Mouse (Mus musculus) liver, postnatal 0 days (tissue): ENCODE measurements around the gene Rbpj. TPM values are rescaled to one million over a fixed set of nuclear protein-coding genes. Genes with fewer than 3 reads are reported as not detected.

Experiments used
- ATAC-seq: fragments of 200-750 bp; cut with Nextera tagmentation; 2 replicates; pipeline ENCODE4 v1.8.0; 2017; ENCODE audit warnings: mild to moderate bottlenecking, moderate library complexity
- DNase-seq: peaks from one replicate; pipeline ENCODE4 v3.0.0-alpha.2; 2016
- H3K27ac ChIP-seq: fragments of 300-500 bp; sonication (generic); 2 replicates; pipeline ENCODE4 v1.5.1; 2014; ENCODE audit warnings: antibody characterized with exemption, moderate library complexity, mild to moderate bottlenecking, low read depth
- H3K27me3 ChIP-seq: fragments of 300-500 bp; sonication (generic); 2 replicates; pipeline ENCODE4 v1.6.1; 2014; ENCODE audit warnings: low read length, control low read depth, mixed read lengths; ENCODE audit not compliant: insufficient read depth
- H3K36me3 ChIP-seq: fragments of 300-500 bp; sonication (generic); replicated peaks from 2 replicates; pipeline ENCODE4 v1.6.1; 2014; ENCODE audit warnings: mild to moderate bottlenecking, control low read depth, low read length, moderate library complexity, mixed read lengths; ENCODE audit not compliant: insufficient read depth
- H3K4me1 ChIP-seq: fragments of 300-500 bp; sonication (generic); 2 replicates; pipeline ENCODE4 v1.6.1; 2014; ENCODE audit warnings: antibody characterized with exemption, mild to moderate bottlenecking, control low read depth; ENCODE audit not compliant: insufficient read depth
- H3K4me2 ChIP-seq: fragments of 300-500 bp; sonication (generic); 2 replicates; pipeline ENCODE4 v1.6.1; 2014; ENCODE audit warnings: low read depth, mild to moderate bottlenecking, low read length, moderate library complexity, mixed read lengths
- H3K4me3 ChIP-seq: fragments of 300-500 bp; sonication (generic); 2 replicates; pipeline ENCODE4 v1.5.1; 2014; ENCODE audit warnings: low read depth, low read length
- H3K9ac ChIP-seq: fragments of 300-500 bp; sonication (generic); replicated peaks from 2 replicates; pipeline ENCODE4 v1.6.1; 2014; ENCODE audit warnings: mild to moderate bottlenecking, moderate library complexity
- H3K9me3 ChIP-seq: fragments of 300-500 bp; sonication (generic); 2 replicates; pipeline ENCODE4 v1.6.1; 2016; ENCODE audit warnings: mild to moderate bottlenecking, control low read depth, low read length, mixed read lengths
- CTCF ChIP-seq: sonication (generic); IDR thresholded peaks from 2 replicates; pipeline ENCODE4 v1.5.1; 2016; ENCODE audit warnings: antibody characterized with exemption, low read depth
- EP300 ChIP-seq: IDR thresholded peaks from 2 replicates; pipeline ENCODE4 v1.6.1; 2016; ENCODE audit warnings: antibody characterized with exemption, low read depth, mild to moderate bottlenecking
- WGBS: fragments of 180-500 bp; shearing (Covaris S2); extraction: QIAGEN DNeasy Blood & Tissue Kit; methylation state at CpG from one replicate; pipeline ENCODE4 v1.1.7; 2014; ENCODE audit not compliant: insufficient replicate concordance; 5-methylcytosine and 5-hydroxymethylcytosine counted together
- polyA plus RNA-seq: library from polyadenylated mRNA; unstranded; fragments of >200 nt; fragmentation: Nextera tagmentation; extraction: Ambion mirVana; gene quantifications from 2 replicates; pipeline ENCODE4 v1.2.1, GENCODE M21; 2015

Rbpj gene
- polyA plus RNA-seq, 1 experiment from 2014 or later: 6.1 TPM

DNA sequence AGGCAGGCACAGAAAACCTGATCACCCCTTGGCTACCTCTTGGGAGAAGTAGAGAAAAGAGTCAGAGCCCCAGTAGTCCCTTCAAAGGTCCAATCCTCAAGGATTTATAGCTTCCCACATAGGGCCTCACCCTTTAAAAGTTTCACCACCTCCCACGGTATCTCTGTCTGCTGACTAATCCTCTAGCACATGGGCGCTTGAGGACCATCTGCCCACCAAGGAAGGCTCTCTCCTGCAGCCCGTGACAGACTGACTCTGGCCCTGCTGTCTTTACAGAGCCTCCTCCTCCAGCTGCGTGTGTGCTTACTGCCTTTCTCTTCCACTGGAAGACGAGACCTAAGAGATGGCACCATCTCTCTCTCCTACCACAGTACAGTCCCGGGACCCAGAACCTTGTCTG is 213.7 kb downstream of the Rbpj start:
- H3K27me3 ChIP-seq: 0 out of 2 replicates have a peak, but pooled peaks cover 6% of the 10 kb centered on the region
- WGBS: 55% methylated on average over 6 of the region's 6 CpGs
- no peaks in the 10 kb centered on the region for H3K36me3 ChIP-seq
- no peaks in the 10 kb centered on the region for H3K9me3 ChIP-seq
- no peak overlapping the region for H3K4me2 ChIP-seq
- no peak overlapping the region for H3K4me3 ChIP-seq
- DNase-seq (no peak), ATAC-seq (no peak)
- no peak overlapping the region for H3K9ac ChIP-seq
- no peak for TF ChIP-seq EP300
- no peak for TF ChIP-seq CTCF
- peaks cover 6% of the 10 kb centered on the region; the same call in 1 of the 2 replicates for H3K4me1 ChIP-seq
- H3K27ac ChIP-seq: no peak overlapping the region

DNA sequence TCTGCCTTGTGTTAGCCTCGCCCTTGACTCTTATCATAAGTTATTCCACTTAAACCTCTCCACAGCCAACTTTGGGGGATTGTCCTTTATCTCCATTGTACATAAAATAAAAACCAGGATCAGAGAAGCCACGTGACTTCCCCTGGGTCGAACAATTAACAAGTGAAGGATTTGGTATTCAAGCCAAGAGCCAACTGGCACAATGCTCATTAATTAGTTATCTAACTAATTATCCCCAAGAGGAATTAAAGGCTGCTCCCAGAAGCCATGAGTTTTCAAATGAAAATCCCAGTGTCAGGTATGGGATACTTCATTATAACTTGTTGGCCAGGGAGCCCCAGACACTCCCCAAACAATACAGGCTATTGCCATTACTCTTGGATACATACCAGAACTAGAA is 218.0 kb downstream of the Rbpj start:
- ATAC-seq (no peak), DNase-seq (no peak)
- 58% methylated on average over 3 of the region's 3 CpGs for WGBS
- Histone ChIP-seq H3K27me3 (no peaks in the 10 kb centered on the region), H3K4me2 (no peak overlapping the region), H3K9me3 (no peaks in the 10 kb centered on the region), H3K4me3 (no peak overlapping the region), H3K4me1 (no peaks in the 10 kb centered on the region), H3K27ac (no peak overlapping the region), H3K9ac (no peak overlapping the region), H3K36me3 (no peaks in the 10 kb centered on the region)
- TF ChIP-seq CTCF (no peak), EP300 (no peak)

DNA sequence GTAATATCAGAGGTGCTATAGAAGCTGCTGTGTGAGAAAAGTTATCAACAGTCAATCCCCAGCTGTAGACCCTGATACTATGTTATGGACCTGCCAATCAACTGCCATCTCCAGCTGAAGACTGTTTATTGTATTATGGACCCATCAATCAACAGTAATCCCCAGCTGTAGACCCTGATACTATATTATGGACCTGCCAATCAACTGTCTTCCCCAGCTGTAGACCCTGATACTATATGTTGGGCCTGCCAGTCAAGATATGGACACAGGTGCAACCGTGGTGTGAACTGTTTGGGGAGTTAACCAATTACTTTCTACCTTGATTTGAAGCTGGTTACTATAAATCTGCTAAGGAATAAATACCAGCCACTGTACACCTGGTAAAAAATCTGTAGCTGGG is 218.5 kb downstream of the Rbpj start:
- H3K36me3 ChIP-seq: no peaks in the 10 kb centered on the region
- ATAC-seq (no peak), DNase-seq (no peak)
- H3K4me2 ChIP-seq: no peak overlapping the region
- no peak for TF ChIP-seq CTCF
- no peak for TF ChIP-seq EP300
- 69% methylated on average over 1 of the region's 1 CpGs for WGBS
- H3K9ac ChIP-seq: no peak overlapping the region
- H3K27me3 ChIP-seq: no peaks in the 10 kb centered on the region
- no peak overlapping the region for H3K27ac ChIP-seq
- no peaks in the 10 kb centered on the region for H3K9me3 ChIP-seq
- H3K4me1 ChIP-seq: no peaks in the 10 kb centered on the region
- H3K4me3 ChIP-seq: no peak overlapping the region

DNA sequence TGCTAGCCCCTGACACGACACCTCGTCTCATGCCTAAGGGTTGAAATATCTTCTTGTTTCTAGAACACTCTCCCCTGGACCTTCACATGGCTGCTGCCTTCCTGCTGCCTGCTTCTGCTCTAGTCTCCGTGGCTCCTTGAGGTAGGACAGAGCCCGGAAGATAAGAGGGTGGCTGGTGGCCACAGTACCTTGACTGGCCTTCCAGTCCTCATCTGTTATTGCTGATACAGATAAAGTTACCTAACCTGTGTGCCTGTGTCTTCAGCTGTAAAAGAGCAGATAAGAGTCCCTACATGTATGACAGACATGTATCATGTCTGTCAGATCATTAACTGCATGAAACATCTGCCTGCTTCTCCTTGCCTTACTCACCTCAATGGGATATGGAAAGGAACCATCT is 219.7 kb downstream of the Rbpj start:
- Histone ChIP-seq H3K4me1 (no peaks in the 10 kb centered on the region), H3K27ac (no peak overlapping the region), H3K4me2 (no peak overlapping the region), H3K27me3 (no peaks in the 10 kb centered on the region), H3K9me3 (no peaks in the 10 kb centered on the region), H3K9ac (no peak overlapping the region), H3K4me3 (no peak overlapping the region), H3K36me3 (no peaks in the 10 kb centered on the region)
- ATAC-seq: no peak
- TF ChIP-seq CTCF (no peak), EP300 (no peak)
- no peak for DNase-seq
- 44% methylated on average over 4 of the region's 4 CpGs for WGBS

DNA sequence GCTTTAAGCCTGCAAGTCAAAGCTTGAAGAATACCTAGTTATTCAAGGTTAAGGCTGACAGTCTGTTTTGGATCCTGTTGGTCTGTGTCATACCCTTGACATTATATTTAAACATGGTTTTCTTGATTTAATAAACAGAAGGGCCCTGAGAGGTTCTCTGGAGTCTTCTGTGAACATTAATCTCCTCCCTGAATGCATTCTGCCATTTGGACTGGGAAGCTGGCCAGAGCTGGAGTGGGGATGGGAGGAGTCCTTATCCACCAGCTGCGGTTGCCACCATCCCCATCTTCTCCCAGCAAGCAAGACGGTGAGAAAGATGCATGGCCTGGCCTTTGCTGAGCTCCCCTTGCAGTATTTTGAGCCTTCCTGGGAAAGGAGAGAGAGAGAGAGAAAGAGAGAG is 220.4 kb downstream of the Rbpj start:
- Histone ChIP-seq H3K27ac (no peak overlapping the region), H3K36me3 (no peaks in the 10 kb centered on the region), H3K4me1 (no peaks in the 10 kb centered on the region), H3K9ac (no peak overlapping the region), H3K27me3 (no peaks in the 10 kb centered on the region), H3K4me2 (no peak overlapping the region), H3K4me3 (no peak overlapping the region), H3K9me3 (no peaks in the 10 kb centered on the region)
- DNase-seq (no peak), ATAC-seq (no peak)
- TF ChIP-seq CTCF (no peak), EP300 (no peak)
- WGBS: 88% methylated on average over 2 of the region's 2 CpGs

DNA sequence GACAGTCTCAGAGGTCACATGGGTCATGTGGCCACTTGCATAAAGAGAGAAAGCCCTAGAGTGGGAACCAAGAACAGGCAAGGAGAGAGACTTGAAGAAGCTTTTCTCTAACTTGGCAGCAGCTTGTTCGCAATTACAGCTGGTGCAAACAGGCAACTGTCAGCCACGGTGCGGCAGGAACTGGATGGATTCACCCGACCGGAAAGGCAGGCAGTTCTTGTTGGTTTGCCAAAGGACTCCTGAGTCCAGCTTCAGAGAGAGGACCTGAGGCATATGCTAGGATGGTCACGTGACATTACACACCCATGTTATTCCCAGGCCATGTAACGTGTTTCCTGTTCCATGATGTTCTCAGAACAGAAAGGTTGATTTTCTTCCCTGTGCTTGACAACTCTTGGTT is 222.4 kb downstream of the Rbpj start:
- no peak overlapping the region for H3K27ac ChIP-seq
- H3K9ac ChIP-seq: no peak overlapping the region
- ATAC-seq: no peak
- no peaks in the 10 kb centered on the region for H3K4me1 ChIP-seq
- 79% methylated on average over 7 of the region's 7 CpGs for WGBS
- H3K9me3 ChIP-seq: no peaks in the 10 kb centered on the region
- H3K27me3 ChIP-seq: no peaks in the 10 kb centered on the region
- DNase-seq: no peak
- H3K36me3 ChIP-seq: no peaks in the 10 kb centered on the region
- TF ChIP-seq CTCF (no peak), EP300 (no peak)
- no peak overlapping the region for H3K4me3 ChIP-seq
- no peak overlapping the region for H3K4me2 ChIP-seq

DNA sequence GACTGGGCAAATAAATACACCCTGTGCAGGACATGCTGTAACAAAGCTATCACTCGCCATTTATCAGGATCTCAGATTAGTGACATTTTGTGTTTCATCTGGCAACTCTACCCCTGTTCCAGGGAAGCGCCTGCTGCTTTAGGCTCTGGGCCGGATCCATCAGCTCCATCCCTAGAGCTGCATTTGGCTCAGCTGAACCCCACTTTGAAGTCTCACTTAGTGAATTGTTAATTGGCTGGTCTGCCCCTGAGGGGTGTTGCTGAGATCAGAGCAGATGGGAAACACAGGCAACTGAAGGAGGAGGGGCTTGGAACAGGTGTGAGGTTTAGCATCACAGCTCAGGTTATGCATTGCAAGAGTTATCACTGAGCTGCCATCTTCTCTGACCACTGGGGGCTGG is 225.6 kb downstream of the Rbpj start:
- WGBS: 73% methylated on average over 3 of the region's 3 CpGs
- no peak for ATAC-seq
- Histone ChIP-seq H3K27me3 (no peaks in the 10 kb centered on the region), H3K4me3 (no peak overlapping the region), H3K9ac (no peak overlapping the region), H3K36me3 (no peaks in the 10 kb centered on the region), H3K4me1 (no peaks in the 10 kb centered on the region), H3K27ac (no peak overlapping the region), H3K9me3 (no peaks in the 10 kb centered on the region), H3K4me2 (no peak overlapping the region)
- no peak for TF ChIP-seq CTCF
- no peak for TF ChIP-seq EP300
- no peak for DNase-seq
